Mouse (Mus musculus) thymus, adult 2 months (tissue): ENCODE results near the gene Ahcyl2.

Experiments used
- CTCF ChIP-seq: fragments of 200-500 bp; IDR thresholded peaks from 2 replicates; pipeline ENCODE4 v1.5.1; 2012; ENCODE audit warnings: mild to moderate bottlenecking, control low read depth, low read length, moderate library complexity, borderline replicate concordance; ENCODE audit not compliant: control insufficient read depth, poor library complexity, insufficient read depth; ENCODE audit errors: extremely low read depth
- POLR2A ChIP-seq: fragments of 200-500 bp; IDR thresholded peaks from 2 replicates; pipeline ENCODE4 v1.6.1; 2012; ENCODE audit warnings: mild to moderate bottlenecking, low read length, control low read depth, moderate library complexity; ENCODE audit not compliant: control insufficient read depth, poor library complexity, insufficient read depth; ENCODE audit errors: extremely low read depth

DNA sequence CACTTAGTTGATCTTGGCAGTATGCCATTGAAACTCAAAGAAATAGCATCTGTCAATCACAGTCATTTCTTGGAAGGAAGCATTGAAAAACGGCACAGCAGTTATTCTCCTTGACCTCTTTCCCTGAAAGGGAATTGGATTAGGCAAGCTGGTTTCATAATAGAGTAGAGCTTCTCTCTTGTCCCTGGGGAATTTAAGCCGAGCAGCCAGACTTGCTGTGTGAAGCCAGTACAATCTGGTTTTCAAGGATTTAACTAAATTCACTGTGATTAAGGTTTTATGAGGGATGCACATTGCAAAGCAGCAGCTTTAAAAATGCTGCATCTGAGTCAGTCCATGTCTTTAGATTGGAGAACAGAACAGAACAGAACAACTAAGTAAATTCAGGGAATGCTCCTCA is 46.8 kb downstream of the Ahcyl2 start:
- TF ChIP-seq POLR2A, result no peak
- TF ChIP-seq CTCF, result no peak
